Mouse (Mus musculus) hematopoietic stem cell, adult 5-6 weeks (primary cell): Measurements from ENCODE around the gene Gys1. TPM values are rescaled to one million over a fixed set of nuclear protein-coding genes. Genes with fewer than 3 reads are reported as not detected.

Experiments used
- ATAC-seq, 2 experiments: fragments of 125-278 bp in 1 of 2; replicated peaks in 1 of 2; 2 replicates each; pipeline ENCODE4 v1.8.0; 2016 to 2017; ENCODE audit warnings: inconsistent platforms in 2 of 2, mild to moderate bottlenecking in 2 of 2, moderate number of reproducible peaks in 2 of 2, low read depth in 1 of 2, moderate TSS enrichment in 1 of 2; ENCODE audit not compliant: low FRiP score in 2 of 2, poor library complexity in 2 of 2, severe bottlenecking in 2 of 2, insufficient read depth in 1 of 2, low TSS enrichment in 1 of 2
- total RNA-seq: library from RNA; stranded (forward); fragments of 172-1452, 232-1000 nt; gene quantifications from 2 replicates; pipeline ENCODE4 v1.2.3, GENCODE M21; 2017

The Gys1 gene
- total RNA-seq, 1 experiment from 2014 or later = 8.5 TPM

- no peak for ATAC-seq
Measured at GRCm38 (mm10) chr7:45413113-45413863, 21.4 kb upstream of the Gys1 start, which contains the start of gene Ntf5. Ntf5 (plus strand) TSS chr7:45413695.

- 0 out of 4 replicates have a peak, but pooled peaks of 1 of the 2 experiments have one; percentile 15 for ATAC-seq
Measured at GRCm38 (mm10) chr7:45413864-45414739, 20.5 kb upstream of the Gys1 start.

- ATAC-seq = no peak
Measured at GRCm38 (mm10) chr7:45414740-45415224, 19.9 kb upstream of the Gys1 start.

GRCm38 (mm10) chr7:45415636-45416035 lies 19.0 kb upstream of the Gys1 start:
- peak; percentile 30 to 41; a peak in 1 of 4 replicates for ATAC-seq

- ATAC-seq = 0 out of 4 replicates have a peak, but pooled peaks of 1 of the 2 experiments have one; percentile 19
Measured at GRCm38 (mm10) chr7:45417962-45418492, 16.6 kb upstream of the Gys1 start.

GRCm38 (mm10) chr7:45419859-45420614 lies 14.6 kb upstream of the Gys1 start:
- no peak for ATAC-seq

GRCm38 (mm10) chr7:45420615-45420919 lies 14.1 kb upstream of the Gys1 start, which contains the start of gene Lhb:
Lhb (plus strand) TSS chr7:45420820.
- ATAC-seq = no peak

GRCm38 (mm10) chr7:45421194-45421593 lies 13.4 kb upstream of the Gys1 start:
- ATAC-seq = no peak

- no peak for ATAC-seq
Measured at GRCm38 (mm10) chr7:45426556-45426955, 8.1 kb upstream of the Gys1 start.

GRCm38 (mm10) chr7:45433835-45434202 lies 825 bp upstream of the Gys1 start:
- no peak for ATAC-seq

GRCm38 (mm10) chr7:45435038-45435437 lies 394 bp downstream of the Gys1 start:
- no peak for ATAC-seq

- no peak for ATAC-seq
Measured at GRCm38 (mm10) chr7:45436444-45436843, 1.8 kb downstream of the Gys1 start.

GRCm38 (mm10) chr7:45437046-45437445 lies 2.4 kb downstream of the Gys1 start:
- no peak for ATAC-seq

GRCm38 (mm10) chr7:45437521-45438276 lies 3.1 kb downstream of the Gys1 start, which contains the start of gene Ruvbl2:
Ruvbl2 (minus strand) TSS chr7:45438096.
- ATAC-seq = no peak

GRCm38 (mm10) chr7:45443526-45444420 lies 9.1 kb downstream of the Gys1 start:
- no peak for ATAC-seq

- no peak for ATAC-seq
Measured at GRCm38 (mm10) chr7:45446589-45446988, 11.9 kb downstream of the Gys1 start.
